Mouse (Mus musculus): Measurements from ENCODE around the gene Lpin1. TPM values are rescaled to one million over a fixed set of nuclear protein-coding genes. Genes with fewer than 3 reads are reported as not detected.
A peak's percentile ranks its signal among the peaks of the same experiment; 100 is the strongest.

Gene Lpin1
- polyA plus RNA-seq, 1 experiment: 38.6 TPM

GRCm38 (mm10) chr12:16644698-16645097 is 33.9 kb upstream of the Lpin1 start:
- no peak for DNase-seq
- Histone ChIP-seq H3K4me1 (ENCODE audit: control insufficient read depth, insufficient read depth, low read length) (no peaks in the 10 kb centered on the region; the same call in 1 of the 2 replicates), H3K27ac (ENCODE audit: insufficient read depth, low read length) (no peak overlapping the region), H3K27me3 (ENCODE audit: control insufficient read depth, insufficient read depth, low read length) (no peaks in the 10 kb centered on the region; the same call in 1 of the 2 replicates), H3K4me3 (replicated peaks; ENCODE audit: insufficient read depth, low read depth, low read length) (no peak overlapping the region)
- 86% methylated on average over 8 of the region's 8 CpGs for WGBS
- TF ChIP-seq CTCF (IDR thresholded peaks at IDR 0.05; ENCODE audit: borderline replicate concordance, insufficient read depth, low read depth, low read length) (no peak), POLR2A (IDR thresholded peaks at IDR 0.05; ENCODE audit: borderline replicate concordance, insufficient read depth, low read length) (no peak)

GRCm38 (mm10) chr12:16643508-16644345 is 33.0 kb upstream of the Lpin1 start:
- H3K4me1 ChIP-seq (ENCODE audit: control insufficient read depth, insufficient read depth, low read length): no peaks in the 10 kb centered on the region; the same call in 1 of the 2 replicates
- no peak overlapping the region for H3K4me3 ChIP-seq (replicated peaks; ENCODE audit: insufficient read depth, low read depth, low read length)
- H3K27me3 ChIP-seq (ENCODE audit: control insufficient read depth, insufficient read depth, low read length): no peaks in the 10 kb centered on the region; the same call in 1 of the 2 replicates
- no peak overlapping the region for H3K27ac ChIP-seq (ENCODE audit: insufficient read depth, low read length)
- TF ChIP-seq POLR2A (IDR thresholded peaks at IDR 0.05; ENCODE audit: borderline replicate concordance, insufficient read depth, low read length): no peak
- no peak for TF ChIP-seq CTCF (IDR thresholded peaks at IDR 0.05; ENCODE audit: borderline replicate concordance, insufficient read depth, low read depth, low read length)
- peak in 1 of 2 experiments; percentile 22 for DNase-seq
- WGBS: 24% methylated on average over 12 of the region's 12 CpGs

DNA sequence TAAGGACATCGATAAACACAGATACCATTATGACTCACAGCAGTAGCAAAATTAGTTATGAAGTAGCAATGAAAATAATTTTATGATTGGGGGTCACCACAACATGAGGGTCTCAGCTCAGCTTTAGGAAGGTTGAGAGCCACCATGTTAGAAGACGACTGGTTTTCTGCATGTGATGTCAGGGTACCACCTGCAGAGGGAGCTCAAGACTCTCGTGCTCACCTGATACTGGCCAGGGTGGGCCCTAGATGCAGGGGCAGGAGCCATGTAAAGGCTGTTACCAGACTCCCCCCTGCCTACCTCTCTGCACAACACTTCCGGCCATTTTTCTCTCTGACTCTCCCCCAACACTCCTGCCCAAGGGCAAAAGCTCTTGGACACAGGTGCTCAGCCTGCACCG is 31.2 kb upstream of the Lpin1 start:
- no peak overlapping the region for H3K4me3 ChIP-seq (replicated peaks; ENCODE audit: insufficient read depth, low read depth, low read length)
- H3K4me1 ChIP-seq (ENCODE audit: control insufficient read depth, insufficient read depth, low read length): no peaks in the 10 kb centered on the region; the same call in 1 of the 2 replicates
- no peaks in the 10 kb centered on the region; the same call in 1 of the 2 replicates for H3K27me3 ChIP-seq (ENCODE audit: control insufficient read depth, insufficient read depth, low read length)
- DNase-seq: no peak
- TF ChIP-seq POLR2A (IDR thresholded peaks at IDR 0.05; ENCODE audit: borderline replicate concordance, insufficient read depth, low read length) (no peak), CTCF (IDR thresholded peaks at IDR 0.05; ENCODE audit: borderline replicate concordance, insufficient read depth, low read depth, low read length) (peak; percentile 30; the same call in 1 of the 2 replicates)
- 69% methylated on average over 5 of the region's 5 CpGs for WGBS
- no peak overlapping the region for H3K27ac ChIP-seq (ENCODE audit: insufficient read depth, low read length)

- Histone ChIP-seq H3K4me3 (replicated peaks; ENCODE audit: insufficient read depth, low read depth, low read length) (no peak overlapping the region), H3K27ac (ENCODE audit: insufficient read depth, low read length) (no peak overlapping the region), H3K27me3 (ENCODE audit: control insufficient read depth, insufficient read depth, low read length) (no peaks in the 10 kb centered on the region), H3K4me1 (ENCODE audit: control insufficient read depth, insufficient read depth, low read length) (no peaks in the 10 kb centered on the region; the same call in 1 of the 2 replicates)
- TF ChIP-seq POLR2A (IDR thresholded peaks at IDR 0.05; ENCODE audit: borderline replicate concordance, insufficient read depth, low read length) (no peak), CTCF (IDR thresholded peaks at IDR 0.05; ENCODE audit: borderline replicate concordance, insufficient read depth, low read depth, low read length) (no peak)
- 88% methylated on average over 6 of the region's 6 CpGs for WGBS
- no peak for DNase-seq
These were observed 29.3 kb upstream of the Lpin1 start for GRCm38 (mm10) chr12:16640075-16640474.

DNA sequence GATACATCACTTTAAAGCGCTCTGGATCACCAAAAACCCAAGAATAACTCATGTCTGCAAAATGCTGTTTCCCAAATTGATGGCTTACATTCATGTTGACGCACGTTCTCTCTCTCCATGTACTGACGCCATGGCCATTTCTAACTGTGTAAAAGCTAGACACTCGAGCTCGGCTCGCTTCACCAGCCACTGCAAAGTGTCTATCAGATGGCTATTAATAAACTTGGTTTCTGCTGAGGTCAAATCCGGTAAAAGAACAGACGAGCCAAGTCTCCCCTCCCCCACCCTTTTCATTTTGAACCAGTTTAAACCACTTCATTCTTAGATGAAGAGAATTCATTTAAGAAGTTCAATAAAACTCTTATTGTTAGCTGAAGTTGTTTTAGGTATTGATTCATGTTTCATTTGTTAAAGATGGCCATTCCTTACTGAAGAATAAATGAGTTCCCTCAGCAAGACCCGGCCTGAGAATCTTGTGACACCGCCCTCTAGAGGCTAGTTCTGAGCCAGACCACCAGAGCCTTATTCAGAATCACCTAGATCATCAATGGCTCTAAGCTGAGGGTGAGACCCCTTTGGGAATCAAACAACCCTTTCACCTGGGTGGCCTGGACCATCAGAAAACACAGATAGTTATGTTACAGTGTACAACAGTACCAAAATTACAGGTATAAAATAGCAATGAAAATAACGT is 28.5 kb upstream of the Lpin1 start:
- Histone ChIP-seq H3K27me3 (ENCODE audit: control insufficient read depth, insufficient read depth, low read length) (no peaks in the 10 kb centered on the region), H3K4me3 (replicated peaks; ENCODE audit: insufficient read depth, low read depth, low read length) (no peak overlapping the region), H3K27ac (ENCODE audit: insufficient read depth, low read length) (no peak overlapping the region), H3K4me1 (ENCODE audit: control insufficient read depth, insufficient read depth, low read length) (no peaks in the 10 kb centered on the region; the same call in 1 of the 2 replicates)
- no peak for DNase-seq
- WGBS: 64% methylated on average over 12 of the region's 12 CpGs
- TF ChIP-seq POLR2A (IDR thresholded peaks at IDR 0.05; ENCODE audit: borderline replicate concordance, insufficient read depth, low read length): no peak
- no peak; the same call in 1 of the 2 replicates for TF ChIP-seq CTCF (IDR thresholded peaks at IDR 0.05; ENCODE audit: borderline replicate concordance, insufficient read depth, low read depth, low read length)

DNA sequence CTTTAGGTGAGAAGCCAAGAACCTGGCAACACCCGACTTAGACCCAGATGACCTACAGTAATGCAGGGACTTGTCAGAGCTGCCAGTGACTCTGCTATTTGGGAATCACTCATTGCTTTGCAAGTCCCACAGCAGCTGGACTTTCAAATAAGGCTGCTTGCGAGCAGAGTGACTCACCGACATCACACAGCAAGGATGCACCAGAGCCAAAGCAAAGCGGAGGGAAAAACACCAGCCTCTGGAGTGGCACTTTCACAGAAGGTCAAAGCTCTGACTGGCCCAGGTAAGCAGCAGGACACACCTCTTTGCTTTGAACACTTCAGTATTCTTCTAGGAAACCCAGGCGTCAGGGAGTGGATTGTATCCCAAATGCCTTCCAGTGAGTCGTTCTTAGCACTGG is 25.1 kb upstream of the Lpin1 start:
- no peak for TF ChIP-seq CTCF (IDR thresholded peaks at IDR 0.05; ENCODE audit: borderline replicate concordance, insufficient read depth, low read depth, low read length)
- TF ChIP-seq POLR2A (IDR thresholded peaks at IDR 0.05; ENCODE audit: borderline replicate concordance, insufficient read depth, low read length): no peak
- no peaks in the 10 kb centered on the region for H3K27me3 ChIP-seq (ENCODE audit: control insufficient read depth, insufficient read depth, low read length)

GRCm38 (mm10) chr12:16634075-16634813 is 23.5 kb upstream of the Lpin1 start:
- Histone ChIP-seq H3K4me1 (ENCODE audit: control insufficient read depth, insufficient read depth, low read length) (no peaks in the 10 kb centered on the region; the same call in 1 of the 2 replicates), H3K27me3 (ENCODE audit: control insufficient read depth, insufficient read depth, low read length) (no peaks in the 10 kb centered on the region), H3K27ac (ENCODE audit: insufficient read depth, low read length) (no peak overlapping the region), H3K4me3 (replicated peaks; ENCODE audit: insufficient read depth, low read depth, low read length) (no peak overlapping the region)
- peak in 1 of 2 experiments; percentile 41 for DNase-seq
- WGBS: 27% methylated on average over 14 of the region's 14 CpGs
- TF ChIP-seq CTCF (IDR thresholded peaks at IDR 0.05; ENCODE audit: borderline replicate concordance, insufficient read depth, low read depth, low read length) (peak; percentile 63), POLR2A (IDR thresholded peaks at IDR 0.05; ENCODE audit: borderline replicate concordance, insufficient read depth, low read length) (no peak)

More for the DNA sequence above, 25.1 kb upstream of the Lpin1 start:
- 80% methylated on average over 6 of the region's 6 CpGs for WGBS
- no peak for DNase-seq
- H3K27ac ChIP-seq (ENCODE audit: insufficient read depth, low read length): no peak overlapping the region
- no peak overlapping the region for H3K4me3 ChIP-seq (replicated peaks; ENCODE audit: insufficient read depth, low read depth, low read length)
- no peaks in the 10 kb centered on the region for H3K4me1 ChIP-seq (ENCODE audit: control insufficient read depth, insufficient read depth, low read length)

Measured in cerebellum, adult 2 months (tissue).